Comparison of ENCODE assay signal across 11 mouse cellular contexts in genomic region chr4:125125361-125125921, GRCm38 (mm10). TPM values are rescaled to one million over a fixed set of nuclear protein-coding genes. Genes with fewer than 3 reads are reported as not detected.
DNase-seq lines count a peak whose midpoint lies in the region; ATAC-seq and TF ChIP-seq lines count a peak whose summit lies in the region.
"Had no signal": no experiment of that assay in that cellular context is flagged by ENCODE, and none has a peak within 500 bp of the region (broad histone marks: within the 10 kb centered on the region; RNA-seq: fewer than 3 reads in every experiment).

No protein-coding gene starts in this region.

- peaks cover 50% of the 10 kb centered on the region for H3K4me1 ChIP-seq in kidney, adult 2 months (ENCODE audit: control insufficient read depth, insufficient read depth, low read length)
- H3K4me1 ChIP-seq in CH12.LX (ENCODE audit: control insufficient read depth in 1 of 2, insufficient read depth in 2 of 2): peaks cover 29 to 48% of the 10 kb centered on the region in 2 experiments
- H3K4me1 ChIP-seq in bone marrow macrophage, adult 2 months (ENCODE audit: control insufficient read depth, insufficient read depth, low read length): peaks cover 50% of the 10 kb centered on the region
- H3K4me1 ChIP-seq in liver, embryonic 13.5 days (replicated peaks): peaks cover 69% of the 10 kb centered on the region

- H3K4me2 ChIP-seq in CH12.LX (ENCODE audit: insufficient read depth, low read depth, poor library complexity, severe bottlenecking): peak overlapping the region; percentile 95
- H3K4me2 ChIP-seq in liver, embryonic 13.5 days: peak overlapping the region; percentile 19; the same call in 1 of the 2 replicates

- no peak for DNase-seq in kidney, adult 2 months
- no peak for DNase-seq in kidney, adult 18-20 months
- DNase-seq in CH12.LX (ENCODE audit: extremely low read depth): peak; percentile 48
- no peak for DNase-seq in liver, embryonic 13.5 days
- DNase-seq in right cerebral cortex, postnatal 4 days: no peak
- no peak for DNase-seq in ovary, postnatal 14 days (ENCODE audit: low spot score)
- DNase-seq in adrenal gland, postnatal 10 days: no peak
- DNase-seq: cerebellum, adult 18-20 months had no signal

- TF ChIP-seq POLR2A in kidney, adult 2 months (IDR thresholded peaks at IDR 0.05; ENCODE audit: low read depth, low read length): no peak
- TF ChIP-seq POLR2A in CH12.LX (IDR thresholded peaks at IDR 0.05; ENCODE audit: low read depth, low read length): peak; percentile 41; the same call in 1 of the 2 replicates
- no peak for TF ChIP-seq POLR2A in bone marrow macrophage, adult 2 months (IDR thresholded peaks at IDR 0.05; ENCODE audit: borderline replicate concordance, low read depth, low read length)

- TF ChIP-seq CTCF in kidney, adult 2 months (conservative IDR thresholded peaks at IDR 0.05; ENCODE audit: insufficient read depth, insufficient read length, low read depth, low read length): no peak
- no peak for TF ChIP-seq CTCF in CH12.LX (conservative IDR thresholded peaks at IDR 0.05 in 1 of 2, IDR thresholded peaks at IDR 0.05 in 1 of 2; ENCODE audit: low read depth in 2 of 2, low read length in 2 of 2)
- no peak for TF ChIP-seq CTCF in bone marrow macrophage, adult 2 months (IDR thresholded peaks at IDR 0.05; ENCODE audit: low read depth, low read length)

- H3K9me3 ChIP-seq in CH12.LX (replicated peaks; ENCODE audit: low read length): no peaks in the 10 kb centered on the region
- H3K9me3 ChIP-seq in liver, embryonic 13.5 days (replicated peaks): no peaks in the 10 kb centered on the region

- H3K36me3 ChIP-seq in kidney, adult 2 months (ENCODE audit: control insufficient read depth, insufficient read depth, low read length): no peaks in the 10 kb centered on the region
- peaks cover 26 to 49% of the 10 kb centered on the region in 2 experiments for H3K36me3 ChIP-seq in CH12.LX (replicated peaks in 1 of 2; ENCODE audit: control insufficient read depth in 1 of 2, insufficient read depth in 1 of 2, low read length in 1 of 2)
- H3K36me3 ChIP-seq in liver, embryonic 13.5 days: no peaks in the 10 kb centered on the region; the same call in 1 of the 2 replicates

- TF ChIP-seq RAD21 in CH12.LX (IDR thresholded peaks at IDR 0.05; ENCODE audit: low read depth, low read length): no peak

- peaks cover 40% of the 10 kb centered on the region for H3K79me2 ChIP-seq in CH12.LX (replicated peaks; ENCODE audit: control insufficient read depth, extremely low read depth, insufficient read depth, poor library complexity, severe bottlenecking)

- no peaks in the 10 kb centered on the region for H3K27me3 ChIP-seq in kidney, adult 2 months (replicated peaks; ENCODE audit: control insufficient read depth, insufficient read depth, low read length)
- peaks cover 3% of the 10 kb centered on the region for H3K27me3 ChIP-seq in CH12.LX (replicated peaks)
- 0 out of 2 replicates have a peak, but pooled peaks cover 5% of the 10 kb centered on the region for H3K27me3 ChIP-seq in liver, embryonic 13.5 days

- 75% methylated on average over 7 of the region's 7 CpGs for WGBS in kidney, adult 2 months
- WGBS in liver, embryonic 13.5 days (ENCODE audit: insufficient replicate concordance): 74% methylated on average over 7 of the region's 7 CpGs

- H3K27ac ChIP-seq in kidney, adult 2 months (ENCODE audit: insufficient read depth, low read depth, low read length): peak overlapping the region; percentile 32
- peak overlapping the region; percentile 98 for H3K27ac ChIP-seq in CH12.LX (ENCODE audit: insufficient read depth, low read depth)
- peak overlapping the region; percentile 95 for H3K27ac ChIP-seq in bone marrow macrophage, adult 2 months (ENCODE audit: insufficient read depth, low read depth, low read length)
- H3K27ac ChIP-seq in liver, embryonic 13.5 days: peak overlapping the region; percentile 47
- H3K27ac ChIP-seq: liver, embryonic 14.5 days had no signal

- TF ChIP-seq EP300 in CH12.LX (IDR thresholded peaks at IDR 0.05; ENCODE audit: low read length): peak; percentile 34; the same call in 1 of the 2 replicates

- peak overlapping the region; percentile 69 for H3K9ac ChIP-seq in CH12.LX (ENCODE audit: insufficient read depth, low read depth)
- H3K9ac ChIP-seq in liver, embryonic 13.5 days: 0 out of 2 replicates have a peak overlapping the region, but pooled peaks have one; percentile 39
- H3K9ac ChIP-seq: liver, embryonic 14.5 days had no signal

- ATAC-seq in liver, embryonic 13.5 days (ENCODE audit: low read depth): no peak

- dilution Hi-C loops in CH12.LX (cut with MboI; ENCODE audit: extremely low pct_ligation_motif_present, extremely low pct_unique_long_range_greater_than_20kb, low sequenced_read_pairs): no loop called here

- in situ Hi-C loops in CH12.LX (cut with MboI; ENCODE audit: low pct_ligation_motif_present, low pct_unique_long_range_greater_than_20kb, low sequenced_read_pairs): no loop called here

- no peak overlapping the region for H3K4me3 ChIP-seq in kidney, adult 2 months (ENCODE audit: insufficient read depth, low read depth, low read length)
- peak overlapping the region; percentile 82 to 97 (median 83) for H3K4me3 ChIP-seq in CH12.LX (replicated peaks in 1 of 3; ENCODE audit: low read depth in 2 of 3, low read length in 2 of 3, poor library complexity in 1 of 3)
- peak overlapping the region; percentile 97 for H3K4me3 ChIP-seq in bone marrow macrophage, adult 2 months (ENCODE audit: insufficient read depth, low read length)
- no peak overlapping the region for H3K4me3 ChIP-seq in liver, embryonic 13.5 days (replicated peaks)
- H3K4me3 ChIP-seq: erythroblast, embryonic 14.5 days had no signal

TF ChIP-seq in CH12.LX, 34 proteins besides CTCF, POLR2A, EP300 and RAD21:
- 0 out of 2 replicates have a peak, but pooled peaks have one; percentile 1 for TF ChIP-seq CHD1 (IDR thresholded peaks at IDR 0.05; ENCODE audit: low read depth, low read length)
- peak; percentile 81 for TF ChIP-seq ETS1 (conservative IDR thresholded peaks at IDR 0.05; ENCODE audit: low read depth, low read length)
- peak; percentile 45; the same call in 1 of the 2 replicates for TF ChIP-seq BHLHE40 (IDR thresholded peaks at IDR 0.05; ENCODE audit: low read depth, low read length)
- TF ChIP-seq MYC (IDR thresholded peaks at IDR 0.05; ENCODE audit: low read depth, low read length): peak; percentile 42; the same call in 1 of the 2 replicates
- TF ChIP-seq CHD2 (IDR thresholded peaks at IDR 0.05; ENCODE audit: low read length): no peak
- no peak for TF ChIP-seq MEF2A (IDR thresholded peaks at IDR 0.05; ENCODE audit: borderline replicate concordance, low read depth, low read length)
- TF ChIP-seq ZNF384 (IDR thresholded peaks at IDR 0.05; ENCODE audit: low read depth, low read length): no peak

RNA-seq across cellular contexts. Expression of gene Zc3h12a, which starts 2.2 kb away (rescaled TPM):
- 4.4 and 5.3 TPM in 2 replicates for polyA plus RNA-seq in kidney, adult 2 months (2012; rRNA removed)
- total RNA-seq in CH12.LX (2012; rRNA removed) (7.7 and 8.2 TPM in 2 replicates), CH12.LX (2014; rRNA removed) (1.4 and 2.1 TPM in 2 replicates)
- 12.8 and 13.4 TPM in 2 replicates for polyA plus RNA-seq in CH12.LX (2012; ENCODE audit: insufficient read length, low read depth)
- 27.3 and 29.1 TPM in 2 replicates for polyA plus RNA-seq in bone marrow macrophage, adult 2 months (2012; ENCODE audit: insufficient read depth, insufficient read length, missing spikeins)
- polyA plus RNA-seq in liver, embryonic 13.5 days (2015; fragmentation: Nextera tagmentation; extraction: Ambion mirVana): 0.36 and 0.39 TPM in 2 replicates
- total RNA-seq in adrenal gland, postnatal 10 days (2021): 1 to 10 TPM; 4.6 to 6.8 TPM

RNA-seq across cellular contexts. Expression of gene Meaf6, which starts 40.5 kb away (rescaled TPM):
- polyA plus RNA-seq in kidney, adult 2 months (2012; rRNA removed): 10.8 and 17.5 TPM in 2 replicates
- 29.3 and 37.5 TPM in 2 replicates for total RNA-seq in CH12.LX (2012; rRNA removed)
- total RNA-seq in CH12.LX (2014; rRNA removed): 24.1 and 26.4 TPM in 2 replicates
- 52.8 and 53.8 TPM in 2 replicates for polyA plus RNA-seq in CH12.LX (2012; ENCODE audit: insufficient read length, low read depth)
- polyA plus RNA-seq in bone marrow macrophage, adult 2 months (2012; ENCODE audit: insufficient read depth, insufficient read length, missing spikeins): 32.4 and 36.6 TPM in 2 replicates
- polyA plus RNA-seq in liver, embryonic 13.5 days (2015; fragmentation: Nextera tagmentation; extraction: Ambion mirVana): 25.9 and 32.0 TPM in 2 replicates
- total RNA-seq in adrenal gland, postnatal 10 days (2021): 10 to 100 TPM; 23.8 to 36.0 TPM

RNA-seq across cellular contexts. Expression of gene Snip1, which starts 59.0 kb away (rescaled TPM):
- 7.3 and 8.3 TPM in 2 replicates for polyA plus RNA-seq in kidney, adult 2 months (2012; rRNA removed)
- 23.5 and 28.7 TPM in 2 replicates for total RNA-seq in CH12.LX (2012; rRNA removed)
- 38.8 and 46.6 TPM in 2 replicates for total RNA-seq in CH12.LX (2014; rRNA removed)
- 25.0 and 25.8 TPM in 2 replicates for polyA plus RNA-seq in CH12.LX (2012; ENCODE audit: insufficient read length, low read depth)
- 18.0 and 18.5 TPM in 2 replicates for polyA plus RNA-seq in bone marrow macrophage, adult 2 months (2012; ENCODE audit: insufficient read depth, insufficient read length, missing spikeins)
- polyA plus RNA-seq in liver, embryonic 13.5 days (2015; fragmentation: Nextera tagmentation; extraction: Ambion mirVana): 16.1 and 19.6 TPM in 2 replicates
- total RNA-seq in adrenal gland, postnatal 10 days (2021): 10 to 100 TPM; 15.5 to 16.7 TPM

RNA-seq across cellular contexts. Expression of gene Dnali1, which starts 59.9 kb away (rescaled TPM):
- 0.44 and 0.48 TPM in 2 replicates for polyA plus RNA-seq in kidney, adult 2 months (2012; rRNA removed)
- 1.2 and 2.1 TPM in 2 replicates for total RNA-seq in CH12.LX (2012; rRNA removed)
- 1.1 and 1.3 TPM in 2 replicates for total RNA-seq in CH12.LX (2014; rRNA removed)
- 2.3 and 2.7 TPM in 2 replicates for polyA plus RNA-seq in CH12.LX (2012; ENCODE audit: insufficient read length, low read depth)
- polyA plus RNA-seq in bone marrow macrophage, adult 2 months (2012; ENCODE audit: insufficient read depth, insufficient read length, missing spikeins): 0.37 TPM in 1 of 2 replicates, not detected in the other
- not detected in 2 replicates for polyA plus RNA-seq in liver, embryonic 13.5 days (2015; fragmentation: Nextera tagmentation; extraction: Ambion mirVana)
- not detected for total RNA-seq in adrenal gland, postnatal 10 days (2021)
- polyA plus RNA-seq: erythroblast, embryonic 14.5 days had no signal

Comparison
In these comparisons a context has a peak if more than half of its experiments do, and no peak if none do; other contexts are left out.
1. H3K27ac ChIP-seq: peak in every context shown above with its lines; median percentile 98 in CH12.LX; 95 in bone marrow macrophage, adult 2 months; 47 in liver, embryonic 13.5 days; 32 in kidney, adult 2 months.
2. H3K4me3 ChIP-seq: peak in CH12.LX (3 of 3) and bone marrow macrophage, adult 2 months (single experiment); none in kidney, adult 2 months (single experiment) and liver, embryonic 13.5 days (single experiment).